Mouse (Mus musculus) limb, embryonic 11.5 days (tissue): ENCODE results near the gene Dhrs7b. TPM values are rescaled to one million over a fixed set of nuclear protein-coding genes. Genes with fewer than 3 reads are reported as not detected.

ENCODE experiments used
- ATAC-seq: fragments of 200-750 bp; cut with Nextera tagmentation; 2 replicates; pipeline ENCODE4 v1.8.0; 2017; ENCODE audit warnings: low read depth; ENCODE audit not compliant: insufficient number of reproducible peaks, low FRiP score, low TSS enrichment
- DNase-seq: peaks from one replicate; pipeline ENCODE4 v3.0.0-alpha.2; 2015; ENCODE audit warnings: low spot score
- H3K27ac ChIP-seq: fragments of 300-500 bp; sonication (generic); replicated peaks from 2 replicates; pipeline ENCODE4 v1.5.1; 2014; ENCODE audit warnings: low read depth, mild to moderate bottlenecking, low read length
- H3K27me3 ChIP-seq: fragments of 300-500 bp; sonication (generic); 2 replicates; pipeline ENCODE4 v1.6.1; 2014; ENCODE audit warnings: mild to moderate bottlenecking, low read length, mixed read lengths; ENCODE audit not compliant: control insufficient read depth, insufficient read depth
- H3K36me3 ChIP-seq: fragments of 300-500 bp; sonication (generic); 2 replicates; pipeline ENCODE4 v1.6.1; 2014; ENCODE audit warnings: mild to moderate bottlenecking, low read length, moderate library complexity, mixed read lengths; ENCODE audit not compliant: control insufficient read depth, insufficient read depth
- H3K4me1 ChIP-seq: fragments of 300-500 bp; sonication (generic); 2 replicates; pipeline ENCODE4 v1.6.1; 2014; ENCODE audit warnings: low read length, mixed read lengths; ENCODE audit not compliant: control insufficient read depth, insufficient read depth
- H3K4me2 ChIP-seq: fragments of 300-500 bp; sonication (generic); 2 replicates; pipeline ENCODE4 v1.6.1; 2014; ENCODE audit warnings: low read depth, mild to moderate bottlenecking, moderate library complexity; ENCODE audit not compliant: severe bottlenecking
- H3K4me3 ChIP-seq: fragments of 300-500 bp; sonication (generic); 2 replicates; pipeline ENCODE4 v1.5.1; 2014; ENCODE audit warnings: low read depth, low read length
- H3K9ac ChIP-seq: fragments of 300-500 bp; sonication (generic); 2 replicates; pipeline ENCODE4 v1.6.1; 2014; ENCODE audit warnings: mild to moderate bottlenecking, low read length
- H3K9me3 ChIP-seq: fragments of 300-500 bp; sonication (generic); 2 replicates; pipeline ENCODE4 v1.6.1; 2016; ENCODE audit warnings: low read length; ENCODE audit not compliant: control insufficient read depth
- WGBS: fragments of 180-500 bp; shearing (Covaris S2); extraction: QIAGEN DNeasy Blood & Tissue Kit; methylation state at CpG from one replicate; pipeline ENCODE4 v1.1.7; 2014; 5-methylcytosine and 5-hydroxymethylcytosine counted together
- polyA plus RNA-seq: library from polyadenylated mRNA; unstranded; fragments of >200 nt; fragmentation: Nextera tagmentation; extraction: Ambion mirVana; gene quantifications from 2 replicates; pipeline ENCODE4 v1.2.1, GENCODE M21; 2014

Dhrs7b gene
- polyA plus RNA-seq, 1 experiment from 2014 or later, result 25.2 TPM

DNA sequence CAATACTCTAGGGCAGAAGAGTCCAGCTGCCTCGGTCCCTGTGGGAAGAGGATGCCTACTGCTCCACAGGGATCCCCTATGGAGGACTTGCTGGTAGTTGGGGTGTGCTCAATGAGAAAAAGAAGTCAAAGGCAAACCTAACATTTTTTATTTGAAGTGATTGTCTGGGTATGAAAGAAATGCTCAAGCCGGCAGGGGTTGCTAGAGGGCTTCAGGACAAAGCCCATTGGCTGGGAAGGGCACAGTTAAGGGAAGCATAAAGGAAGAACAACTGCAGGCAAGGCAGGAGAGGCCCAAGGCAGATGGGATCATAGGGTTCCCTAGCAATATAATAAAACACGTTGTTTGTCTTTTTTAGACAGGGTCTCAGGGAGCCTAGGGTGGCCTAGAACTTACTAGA is 77.6 kb downstream of the Dhrs7b start:
- DNase-seq, result no peak
- no peak overlapping the region for H3K27ac ChIP-seq
- no peak for ATAC-seq
- H3K4me3 ChIP-seq, result no peak overlapping the region
- no peaks in the 10 kb centered on the region for H3K9me3 ChIP-seq
- 72% methylated on average over 3 of the region's 3 CpGs for WGBS
- no peaks in the 10 kb centered on the region for H3K4me1 ChIP-seq
- H3K36me3 ChIP-seq, result no peaks in the 10 kb centered on the region; the same call in 1 of the 2 replicates
- H3K27me3 ChIP-seq, result 0 out of 2 replicates have a peak, but pooled peaks cover 3% of the 10 kb centered on the region
- no peak overlapping the region for H3K9ac ChIP-seq
- H3K4me2 ChIP-seq, result no peak overlapping the region

DNA sequence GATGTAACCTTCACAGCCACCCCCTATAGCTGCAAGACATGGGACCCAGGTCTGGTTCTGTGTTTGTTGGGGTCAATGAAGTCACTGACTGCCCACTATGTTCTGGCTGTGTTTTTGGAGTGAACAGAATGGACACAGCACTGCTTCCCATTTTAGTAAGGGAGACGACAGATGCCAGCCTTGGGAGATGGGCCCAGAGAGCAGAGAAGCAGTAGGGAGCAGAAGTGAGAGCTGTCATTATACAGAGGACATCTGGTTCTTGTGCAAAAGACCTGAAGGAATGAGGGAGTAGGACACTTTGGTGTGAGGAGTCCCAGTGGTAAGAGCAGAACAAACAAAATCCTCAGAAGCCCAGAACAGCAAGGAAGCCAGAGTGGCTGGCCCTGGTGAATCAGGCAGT is 79.2 kb downstream of the Dhrs7b start:
- no peak overlapping the region for H3K9ac ChIP-seq
- H3K36me3 ChIP-seq, result no peaks in the 10 kb centered on the region; the same call in 1 of the 2 replicates
- peaks cover 6% of the 10 kb centered on the region; the same call in 1 of the 2 replicates for H3K4me1 ChIP-seq
- ATAC-seq (no peak), DNase-seq (no peak)
- H3K4me3 ChIP-seq, result no peak overlapping the region
- H3K9me3 ChIP-seq, result no peaks in the 10 kb centered on the region
- WGBS, result 88% methylated on average over 1 of the region's 1 CpGs
- H3K27ac ChIP-seq, result no peak overlapping the region
- 0 out of 2 replicates have a peak, but pooled peaks cover 3% of the 10 kb centered on the region for H3K27me3 ChIP-seq
- no peak overlapping the region for H3K4me2 ChIP-seq

Other genes starting within 250 kb of the Dhrs7b start
- gene Llgl1, start 130.9 kb upstream of the Dhrs7b start, polyA plus RNA-seq, result 98.5 and 102 TPM in 2 replicates
- 60.0 and 65.5 TPM in 2 replicates for gene Flii, start 103.4 kb upstream of the Dhrs7b start, polyA plus RNA-seq
- gene Mief2, start 102.2 kb upstream of the Dhrs7b start, polyA plus RNA-seq, result 15.0 and 15.6 TPM in 2 replicates
- 20.8 and 26.5 TPM in 2 replicates for gene Top3a, start 53.3 kb upstream of the Dhrs7b start, polyA plus RNA-seq
- 9.0 and 9.2 TPM in 2 replicates for gene Smcr8, start 53.1 kb upstream of the Dhrs7b start, polyA plus RNA-seq
- 69.4 and 75.5 TPM in 2 replicates for gene Shmt1, start 18.9 kb upstream of the Dhrs7b start, polyA plus RNA-seq
- gene Tmem11, start 48.6 kb downstream of the Dhrs7b start, polyA plus RNA-seq, result 66.0 and 74.5 TPM in 2 replicates
- gene Natd1, start 84.1 kb downstream of the Dhrs7b start, polyA plus RNA-seq, result 16.1 and 18.3 TPM in 2 replicates
- gene Map2k3, start 101.4 kb downstream of the Dhrs7b start, polyA plus RNA-seq, result 66.4 and 78.5 TPM in 2 replicates
- 0.08 TPM in 1 of 2 replicates, not detected in the other for gene Kcnj12, start 191.9 kb downstream of the Dhrs7b start, polyA plus RNA-seq